Mouse (Mus musculus) adrenal gland (tissue): ENCODE results near the gene Larp7.

Source experiments
- intact Hi-C: fragments of 180-260 bp; cut with DNase I; formaldehyde crosslinking; loops from one replicate; pipeline ENCODE4 v1.15.1; 2025
- microRNA-seq, 2 experiments: library from miRNA; unstranded; fragments of <30 nt; microRNA quantifications; one replicate each; pipeline ENCODE4; 2019

The Larp7 gene

DNA sequence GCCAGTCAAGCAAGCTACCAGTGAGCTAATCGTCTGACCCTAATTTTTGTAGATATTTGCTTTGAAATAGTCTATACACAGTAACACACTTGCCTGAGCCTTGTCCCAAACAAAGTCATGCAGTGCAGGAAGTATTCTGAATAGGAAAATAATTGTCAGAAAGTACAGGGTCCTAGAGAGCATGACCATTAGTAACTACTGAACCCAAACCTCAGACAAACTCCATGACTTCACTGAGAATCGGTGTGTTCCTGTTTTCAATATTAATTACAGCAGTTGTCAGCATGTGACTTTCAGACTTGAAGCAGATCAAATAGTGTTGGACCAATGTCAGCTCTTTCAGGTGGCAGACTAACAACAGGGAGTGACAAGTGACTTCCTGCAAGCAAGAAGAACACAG lies 39.5 kb downstream of the Larp7 start:
- intact Hi-C loops = no loop called here

GRCm38 (mm10) chr3:127512794-127513335 lies 40.3 kb downstream of the Larp7 start:
- intact Hi-C loops = no loop called here

DNA sequence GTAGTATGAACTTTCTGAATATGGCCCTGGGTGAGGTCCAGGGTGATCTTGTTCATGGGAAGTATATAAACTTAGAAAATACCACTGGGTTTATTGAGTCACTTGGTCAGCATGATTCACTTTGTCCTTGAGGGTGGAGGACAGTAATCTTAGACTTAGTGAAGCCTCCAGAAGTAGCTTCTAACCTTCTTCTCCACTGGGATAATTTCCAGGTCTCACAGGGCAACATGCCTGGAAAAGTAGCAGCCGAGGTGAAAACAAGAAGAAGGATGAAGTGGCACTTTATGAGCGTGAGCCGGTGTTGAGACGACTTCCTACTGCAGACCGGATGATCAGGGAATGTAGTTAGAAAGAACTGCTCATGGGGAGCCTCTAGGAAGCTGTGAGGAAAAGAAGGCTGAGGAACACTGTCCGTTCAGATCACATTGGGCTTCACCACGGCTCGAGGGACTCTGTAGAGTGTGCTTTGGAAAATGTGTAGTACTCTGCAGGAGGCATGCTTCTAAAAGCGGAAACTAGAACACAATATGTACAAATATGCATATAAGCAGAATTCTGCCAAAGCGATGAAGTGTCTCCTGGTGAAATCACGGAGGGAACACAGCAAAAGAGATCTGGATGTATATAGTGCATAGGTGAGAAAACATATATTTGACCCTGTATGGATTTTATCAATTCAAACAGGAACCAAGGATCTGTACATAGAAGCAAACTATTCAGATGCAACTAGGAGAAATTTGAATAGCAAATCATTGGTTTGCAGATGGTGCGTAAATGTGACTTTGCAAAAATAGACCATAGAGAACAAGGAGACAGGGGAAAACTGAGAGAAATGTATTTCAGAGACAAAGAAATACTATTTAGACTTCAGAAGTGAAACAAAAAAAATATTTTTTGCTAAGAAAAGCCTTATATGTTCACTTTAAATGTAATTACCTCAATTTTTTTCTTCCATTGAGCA lies 41.1 kb downstream of the Larp7 start:
- intact Hi-C loops = no loop called here

- intact Hi-C loops = no loop called here
These were observed 45.0 kb downstream of the Larp7 start for GRCm38 (mm10) chr3:127507878-127508783.

GRCm38 (mm10) chr3:127498742-127499400 lies 54.3 kb downstream of the Larp7 start, which contains the start of gene Ank2:
TSS of gene Ank2 (minus strand) at chr3:127499350.
- intact Hi-C loops = loop anchor here (5.0 kb wide), 1 partner anchor 43 kb away; no protein-coding TSS in a partner anchor

DNA sequence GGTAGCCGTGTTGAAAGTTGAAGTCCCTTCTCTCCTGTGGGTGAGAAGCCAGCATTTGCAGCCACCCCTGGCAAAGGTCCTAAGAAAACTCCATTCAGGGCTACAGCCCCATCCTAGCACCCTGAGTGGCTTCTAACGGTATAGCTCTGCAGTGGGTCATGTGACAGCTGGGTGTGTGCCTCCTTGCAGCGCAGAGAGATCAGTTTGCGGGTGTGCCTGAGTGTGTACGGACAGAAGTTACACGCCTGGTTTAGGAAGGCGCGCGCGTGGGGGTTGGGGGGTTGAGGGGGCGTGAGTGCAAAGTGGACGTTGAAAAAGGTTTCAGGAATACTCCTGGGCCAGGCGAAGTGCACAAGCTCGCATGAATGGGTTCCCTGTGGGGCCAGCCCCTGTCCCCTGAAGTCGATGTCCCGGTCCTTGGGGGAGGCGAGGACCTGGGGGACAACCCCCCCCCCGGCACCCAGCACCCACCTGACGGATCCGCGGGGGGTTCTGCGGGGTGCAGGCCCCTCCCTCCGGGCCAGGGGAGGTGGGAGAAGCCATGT lies 54.9 kb downstream of the Larp7 start:
- intact Hi-C loops = loop anchor here (5.0 kb wide), 1 partner anchor 44 kb away; no protein-coding TSS in a partner anchor

- intact Hi-C loops = no loop called here
These were observed 60.5 kb downstream of the Larp7 start for GRCm38 (mm10) chr3:127492663-127493062.

- intact Hi-C loops = no loop called here
These were observed 65.8 kb downstream of the Larp7 start for GRCm38 (mm10) chr3:127487302-127487701.

Small RNA genes lying within 50 kb of the gene (microRNA-seq; reads per million reads assigned to microRNA genes)
- gene Mir302a (0.34 to 4.1 reads per million in 2 experiments), gene Mir302b (1.3 to 2.7 reads per million in 2 experiments), gene Mir302c (0.46 to 0.49 reads per million in 2 experiments), gene Mir302d (1.8 to 3.6 reads per million in 2 experiments), gene Mir367 (0 reads per million in 2 experiments)
